Mouse (Mus musculus) ES-E14 (cell line): ENCODE results near the gene Nrarp. TPM values are rescaled to one million over a fixed set of nuclear protein-coding genes. Genes with fewer than 3 reads are reported as not detected.

ENCODE experiments used
- DNase-seq: peaks from one replicate; pipeline ENCODE4 v3.0.0-alpha.2; 2013; ENCODE audit warnings: low read depth, low spot score
- H3K27ac ChIP-seq: 2 replicates; pipeline ENCODE4 v1.5.1; 2012; ENCODE audit warnings: low read depth, mild to moderate bottlenecking, low read length, moderate library complexity, mixed read lengths; ENCODE audit not compliant: poor library complexity, insufficient read depth, severe bottlenecking
- H3K36me3 ChIP-seq: 2 replicates; pipeline ENCODE4 v1.6.1; 2012; ENCODE audit warnings: mild to moderate bottlenecking, low read length, moderate library complexity, mixed read lengths; ENCODE audit not compliant: control insufficient read depth, poor library complexity, insufficient read depth, severe bottlenecking
- H3K4me1 ChIP-seq, 2 experiments: fragments of 150-350 bp in 1 of 2; sonication (generic) in 1 of 2; 2 replicates each; pipeline ENCODE4 v1.6.1; 2012; ENCODE audit warnings: low read length in 2 of 2, mild to moderate bottlenecking in 1 of 2, mixed read lengths in 1 of 2; ENCODE audit not compliant: control insufficient read depth in 2 of 2, insufficient read depth in 2 of 2, poor library complexity in 1 of 2
- H3K4me3 ChIP-seq, 2 experiments: fragments of 150-350 bp in 1 of 2; sonication (generic) in 1 of 2; 2 replicates each; pipeline ENCODE4 v1.5.1; 2012; ENCODE audit warnings: low read length in 2 of 2, low read depth in 1 of 2, mild to moderate bottlenecking in 1 of 2, mixed read lengths in 1 of 2; ENCODE audit not compliant: insufficient read depth in 1 of 2, poor library complexity in 1 of 2, severe bottlenecking in 1 of 2
- H3K9ac ChIP-seq: 2 replicates; pipeline ENCODE4 v1.6.1; 2012; ENCODE audit warnings: low read depth, mild to moderate bottlenecking, low read length, mixed read lengths; ENCODE audit not compliant: poor library complexity, insufficient read depth, severe bottlenecking
- H3K9me3 ChIP-seq: fragments of 150-350 bp; sonication (generic); 2 replicates; pipeline ENCODE4 v1.6.1; 2012; ENCODE audit warnings: low read depth, mild to moderate bottlenecking, low read length; ENCODE audit not compliant: control insufficient read depth, insufficient read depth
- CHD2 ChIP-seq: IDR thresholded peaks from 2 replicates; pipeline ENCODE4 v1.6.1; 2014; ENCODE audit warnings: mild to moderate bottlenecking, low read depth, low read length, inconsistent platforms
- HCFC1 ChIP-seq: IDR thresholded peaks from 2 replicates; pipeline ENCODE4 v1.6.1; 2012; ENCODE audit warnings: low read length, inconsistent platforms, borderline replicate concordance; ENCODE audit not compliant: insufficient read depth
- MAFK ChIP-seq: IDR thresholded peaks from 2 replicates; pipeline ENCODE4 v1.6.1; 2014; ENCODE audit warnings: mild to moderate bottlenecking, low read depth, low read length, inconsistent platforms; ENCODE audit not compliant: insufficient read depth
- ZC3H11A ChIP-seq: IDR thresholded peaks from 2 replicates; pipeline ENCODE4 v1.6.1; 2012; ENCODE audit warnings: low read depth, mild to moderate bottlenecking, inconsistent platforms, low read length, borderline replicate concordance
- ZNF384 ChIP-seq: IDR thresholded peaks from 2 replicates; pipeline ENCODE4 v1.6.1; 2012; ENCODE audit warnings: low read depth, low read length, inconsistent platforms
- in situ Hi-C, 2 experiments: fragments of 600-800 bp; cut with MboI; formaldehyde crosslinking; loops; one replicate each; pipeline ENCODE4 v1.15.1; 2025; ENCODE audit warnings: low sequenced_read_pairs in 2 of 2, inconsistent platforms in 1 of 2; ENCODE audit not compliant: unreplicated experiment in 2 of 2
- total RNA-seq: library from RNA; depleted of rRNA; stranded (reverse); fragments of 300-350 nt; gene quantifications from 2 replicates; pipeline ENCODE4 v1.2.3, GENCODE M21; 2012

Gene Nrarp
- total RNA-seq, 1 experiment, result 1.9 TPM

GRCm38 (mm10) chr2:25177076-25177475, 3.5 kb upstream of the Nrarp start:
- TF ChIP-seq ZNF384 (no peak), MAFK (no peak), HCFC1 (no peak), ZC3H11A (no peak), CHD2 (no peak)
- Histone ChIP-seq H3K36me3 (no peaks in the 10 kb centered on the region), H3K4me3 (no peak overlapping the region), H3K9me3 (no peaks in the 10 kb centered on the region), H3K4me1 (peaks cover 0 to 8% of the 10 kb centered on the region in 2 experiments; a peak in 1 of 4 replicates), H3K27ac (no peak overlapping the region), H3K9ac (no peak overlapping the region)
- no peak for DNase-seq
- in situ Hi-C loops, result no loop called here

GRCm38 (mm10) chr2:25177685-25178084, 2.9 kb upstream of the Nrarp start:
- H3K27ac ChIP-seq, result no peak overlapping the region
- in situ Hi-C loops, result no loop called here
- no peaks in the 10 kb centered on the region for H3K9me3 ChIP-seq
- peaks cover 0 to 6% of the 10 kb centered on the region in 2 experiments; a peak in 1 of 4 replicates for H3K4me1 ChIP-seq
- TF ChIP-seq CHD2 (no peak), ZNF384 (no peak), ZC3H11A (no peak)
- DNase-seq, result no peak
- no peak overlapping the region for H3K9ac ChIP-seq
- H3K36me3 ChIP-seq, result no peaks in the 10 kb centered on the region
- H3K4me3 ChIP-seq, result no peak overlapping the region

GRCm38 (mm10) chr2:25178285-25178972, 2.1 kb upstream of the Nrarp start:
- Histone ChIP-seq H3K9ac (no peak overlapping the region), H3K4me1 (peaks cover 0 to 2% of the 10 kb centered on the region in 2 experiments; a peak in 1 of 4 replicates), H3K4me3 (no peak overlapping the region), H3K27ac (no peak overlapping the region), H3K9me3 (no peaks in the 10 kb centered on the region), H3K36me3 (no peaks in the 10 kb centered on the region)
- TF ChIP-seq CHD2 (no peak), MAFK (no peak)
- DNase-seq, result no peak
- in situ Hi-C loops, result no loop called here

GRCm38 (mm10) chr2:25179566-25180217, 866 bp upstream of the Nrarp start:
- Histone ChIP-seq H3K9me3 (no peaks in the 10 kb centered on the region), H3K36me3 (no peaks in the 10 kb centered on the region), H3K4me1 (peaks cover 0 to 2% of the 10 kb centered on the region in 2 experiments; a peak in 1 of 4 replicates), H3K4me3 (no peak overlapping the region), H3K9ac (no peak overlapping the region), H3K27ac (no peak overlapping the region)
- no peak for TF ChIP-seq CHD2
- TF ChIP-seq MAFK, result no peak
- in situ Hi-C loops, result no loop called here
- no peak for DNase-seq
